Mouse (Mus musculus): ENCODE measurements around the gene Dcaf4. TPM values are rescaled to one million over a fixed set of nuclear protein-coding genes. Genes with fewer than 3 reads are reported as not detected.

Gene Dcaf4
- polyA plus RNA-seq, 1 experiment from 2014 or later: 23.8 TPM

DNA sequence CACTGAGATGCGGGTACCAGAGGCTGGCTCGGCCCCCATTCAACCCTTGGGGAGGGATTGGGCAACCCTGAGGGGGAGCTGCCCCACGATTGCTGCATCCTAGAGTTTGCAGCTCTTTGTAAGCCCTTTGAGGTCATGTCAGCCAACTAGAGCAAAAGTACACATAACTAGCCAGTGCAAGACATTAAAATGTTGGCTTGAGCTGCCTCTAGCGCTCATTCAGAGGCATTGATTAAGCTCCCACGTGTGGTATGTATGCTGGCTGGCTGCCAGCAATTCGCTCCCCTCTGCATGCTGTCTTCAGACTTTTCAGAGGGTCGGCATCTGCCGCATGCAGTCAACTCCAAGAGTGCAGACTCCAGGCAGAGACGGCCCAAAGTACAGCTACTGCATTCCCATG, 15.8 kb downstream of the Dcaf4 start:
- H3K9me3 ChIP-seq (replicated peaks; ENCODE audit: control insufficient read depth, low read length): no peaks in the 10 kb centered on the region
- H3K9ac ChIP-seq (ENCODE audit: low read depth, low read length): no peak overlapping the region
- H3K4me3 ChIP-seq (ENCODE audit: low read depth, low read length): no peak overlapping the region
- H3K27me3 ChIP-seq (ENCODE audit: control insufficient read depth, insufficient read depth, low read length): no peaks in the 10 kb centered on the region
- H3K36me3 ChIP-seq (ENCODE audit: control insufficient read depth, insufficient read depth, low read length): peaks cover 16% of the 10 kb centered on the region
- H3K4me1 ChIP-seq (ENCODE audit: control insufficient read depth, insufficient read depth, low read length): no peaks in the 10 kb centered on the region
- no peak for ATAC-seq (replicated peaks; ENCODE audit: insufficient number of reproducible peaks, low FRiP score, low TSS enrichment)
- no peak overlapping the region for H3K4me2 ChIP-seq
- 64% methylated on average over 9 of the region's 9 CpGs for WGBS (ENCODE audit: insufficient replicate concordance)
- H3K27ac ChIP-seq (ENCODE audit: low read depth, low read length): no peak overlapping the region

DNA sequence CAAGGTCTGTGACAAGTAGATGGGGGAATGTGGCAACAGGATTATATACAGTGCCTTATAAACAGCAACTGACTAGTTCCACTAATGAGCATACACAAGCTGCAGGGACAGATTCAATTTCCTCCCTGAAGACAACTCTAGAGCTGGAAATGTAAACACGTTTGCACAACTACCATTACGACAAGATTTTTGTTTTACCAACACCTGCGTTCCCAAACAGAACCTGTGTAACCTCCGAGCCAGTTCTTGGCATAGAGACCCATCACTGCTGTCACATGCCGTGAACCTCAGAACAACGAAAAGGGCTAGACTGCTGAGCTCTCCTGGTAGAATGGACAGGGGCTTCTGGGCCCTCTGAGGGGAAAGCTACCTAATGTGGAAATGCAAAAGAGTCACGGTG, 23.7 kb downstream of the Dcaf4 start:
- Histone ChIP-seq H3K9me3 (replicated peaks; ENCODE audit: control insufficient read depth, low read length) (no peaks in the 10 kb centered on the region), H3K4me2 (no peak overlapping the region), H3K27ac (ENCODE audit: low read depth, low read length) (no peak overlapping the region), H3K4me1 (ENCODE audit: control insufficient read depth, insufficient read depth, low read length) (no peaks in the 10 kb centered on the region), H3K36me3 (ENCODE audit: control insufficient read depth, insufficient read depth, low read length) (peaks cover 21% of the 10 kb centered on the region), H3K27me3 (ENCODE audit: control insufficient read depth, insufficient read depth, low read length) (no peaks in the 10 kb centered on the region), H3K4me3 (ENCODE audit: low read depth, low read length) (no peak overlapping the region), H3K9ac (ENCODE audit: low read depth, low read length) (no peak overlapping the region)
- 84% methylated on average over 7 of the region's 7 CpGs for WGBS (ENCODE audit: insufficient replicate concordance)
- no peak for ATAC-seq (replicated peaks; ENCODE audit: insufficient number of reproducible peaks, low FRiP score, low TSS enrichment)

DNA sequence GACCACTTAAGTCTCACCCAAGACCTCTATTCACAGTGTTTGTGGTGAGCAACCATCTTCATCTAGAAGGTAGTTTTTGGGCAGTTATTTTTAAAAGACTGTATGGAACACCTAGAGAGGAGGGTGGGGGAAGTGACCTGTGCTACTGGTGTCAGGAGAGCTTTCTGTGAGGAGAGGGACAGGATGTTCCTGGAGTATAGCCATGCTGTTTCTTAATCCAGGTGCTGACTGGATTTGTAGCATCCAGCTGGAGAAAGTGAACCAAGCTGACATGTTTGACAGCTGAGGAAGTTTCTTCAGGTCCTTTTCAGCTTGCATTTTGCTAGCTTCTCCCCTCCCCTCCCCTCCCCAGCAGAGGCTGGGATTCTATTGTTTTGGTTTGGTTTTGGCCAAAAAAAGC, 24.5 kb downstream of the Dcaf4 start:
- no peak overlapping the region for H3K4me3 ChIP-seq (ENCODE audit: low read depth, low read length)
- H3K9me3 ChIP-seq (replicated peaks; ENCODE audit: control insufficient read depth, low read length): no peaks in the 10 kb centered on the region
- H3K9ac ChIP-seq (ENCODE audit: low read depth, low read length): no peak overlapping the region
- H3K4me1 ChIP-seq (ENCODE audit: control insufficient read depth, insufficient read depth, low read length): no peaks in the 10 kb centered on the region
- ATAC-seq (replicated peaks; ENCODE audit: insufficient number of reproducible peaks, low FRiP score, low TSS enrichment): no peak
- H3K27me3 ChIP-seq (ENCODE audit: control insufficient read depth, insufficient read depth, low read length): no peaks in the 10 kb centered on the region
- H3K36me3 ChIP-seq (ENCODE audit: control insufficient read depth, insufficient read depth, low read length): peaks cover 23% of the 10 kb centered on the region
- no peak overlapping the region for H3K27ac ChIP-seq (ENCODE audit: low read depth, low read length)
- H3K4me2 ChIP-seq: no peak overlapping the region

DNA sequence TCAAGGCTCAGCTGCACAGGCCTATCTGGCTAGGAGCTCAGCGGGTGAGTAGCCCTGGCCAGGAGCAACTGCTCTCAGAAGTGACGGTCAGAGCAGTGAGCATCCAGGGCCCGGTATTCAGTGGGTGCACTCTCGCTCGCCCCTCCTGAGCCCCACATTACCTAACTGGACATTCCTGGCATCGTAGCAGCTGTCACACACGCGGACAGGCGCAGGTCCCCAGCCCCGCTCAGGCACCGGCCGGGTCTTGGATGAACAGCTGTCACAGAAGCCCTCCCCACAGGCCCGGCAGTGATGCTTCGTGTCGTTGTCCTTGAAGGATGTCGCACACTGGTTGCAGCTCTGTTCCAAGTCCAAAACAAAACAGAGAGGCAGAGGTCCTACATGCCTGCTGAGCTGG, 31.0 kb downstream of the Dcaf4 start:
- WGBS (ENCODE audit: insufficient replicate concordance): 86% methylated on average over 16 of the region's 16 CpGs

DNA sequence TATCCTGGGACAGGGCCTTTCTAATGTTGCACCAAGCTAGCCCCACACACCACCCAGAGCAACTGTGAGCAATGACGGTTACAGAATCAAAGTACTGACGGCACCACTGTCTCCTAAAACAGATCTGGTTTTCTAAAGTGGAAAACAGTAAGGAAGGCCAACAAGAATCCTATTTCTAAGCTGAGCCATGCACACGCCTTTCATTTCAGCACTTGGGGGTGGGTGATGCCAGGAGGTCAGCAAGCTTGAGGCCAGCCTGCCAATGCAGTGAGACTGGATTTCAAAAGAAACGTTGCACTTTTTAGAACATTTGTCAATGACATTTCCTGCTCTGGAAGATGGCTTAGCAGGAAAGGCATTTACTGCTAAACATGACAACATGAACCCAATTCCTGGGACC, 33.5 kb downstream of the Dcaf4 start:
- 77% methylated on average over 4 of the region's 4 CpGs for WGBS (ENCODE audit: insufficient replicate concordance)
- H3K9me3 ChIP-seq (replicated peaks; ENCODE audit: control insufficient read depth, low read length): no peaks in the 10 kb centered on the region
- no peak overlapping the region for H3K4me3 ChIP-seq (ENCODE audit: low read depth, low read length)
- H3K36me3 ChIP-seq (ENCODE audit: control insufficient read depth, insufficient read depth, low read length): peaks cover 37% of the 10 kb centered on the region
- H3K27ac ChIP-seq (ENCODE audit: low read depth, low read length): no peak overlapping the region
- H3K4me2 ChIP-seq: no peak overlapping the region
- no peaks in the 10 kb centered on the region for H3K4me1 ChIP-seq (ENCODE audit: control insufficient read depth, insufficient read depth, low read length)
- no peak for ATAC-seq (replicated peaks; ENCODE audit: insufficient number of reproducible peaks, low FRiP score, low TSS enrichment)
- H3K27me3 ChIP-seq (ENCODE audit: control insufficient read depth, insufficient read depth, low read length): no peaks in the 10 kb centered on the region
- no peak overlapping the region for H3K9ac ChIP-seq (ENCODE audit: low read depth, low read length)

More for the DNA sequence above, 31.0 kb downstream of the Dcaf4 start:
- Histone ChIP-seq H3K4me3 (ENCODE audit: low read depth, low read length) (no peak overlapping the region), H3K27ac (ENCODE audit: low read depth, low read length) (no peak overlapping the region), H3K27me3 (ENCODE audit: control insufficient read depth, insufficient read depth, low read length) (no peaks in the 10 kb centered on the region), H3K4me2 (no peak overlapping the region), H3K36me3 (ENCODE audit: control insufficient read depth, insufficient read depth, low read length) (peaks cover 32% of the 10 kb centered on the region), H3K9ac (ENCODE audit: low read depth, low read length) (no peak overlapping the region), H3K4me1 (ENCODE audit: control insufficient read depth, insufficient read depth, low read length) (no peaks in the 10 kb centered on the region), H3K9me3 (replicated peaks; ENCODE audit: control insufficient read depth, low read length) (no peaks in the 10 kb centered on the region)
- no peak for ATAC-seq (replicated peaks; ENCODE audit: insufficient number of reproducible peaks, low FRiP score, low TSS enrichment)

DNA sequence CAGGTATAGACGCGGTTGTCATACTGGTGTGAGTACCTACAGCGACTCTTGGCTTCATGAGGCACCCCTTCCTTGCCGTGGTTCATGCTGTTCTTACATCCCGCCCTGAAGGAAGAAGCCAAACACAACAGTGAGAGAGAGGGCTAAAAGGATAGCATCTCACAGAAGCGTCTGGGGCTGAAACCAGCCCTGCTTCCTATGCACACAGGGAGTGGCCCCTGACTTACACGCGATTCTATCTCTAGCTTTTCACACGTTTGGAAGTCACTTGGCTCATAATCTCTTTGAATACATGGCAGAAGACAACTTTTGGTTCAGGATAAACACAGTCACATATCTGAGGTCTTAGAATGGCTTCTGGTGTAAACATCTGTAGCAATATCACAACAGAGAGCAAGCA, 35.3 kb downstream of the Dcaf4 start:
- 62% methylated on average over 9 of the region's 9 CpGs for WGBS (ENCODE audit: insufficient replicate concordance)
- Histone ChIP-seq H3K4me2 (no peak overlapping the region), H3K36me3 (ENCODE audit: control insufficient read depth, insufficient read depth, low read length) (peaks cover 32% of the 10 kb centered on the region), H3K4me1 (ENCODE audit: control insufficient read depth, insufficient read depth, low read length) (no peaks in the 10 kb centered on the region), H3K9ac (ENCODE audit: low read depth, low read length) (no peak overlapping the region), H3K27me3 (ENCODE audit: control insufficient read depth, insufficient read depth, low read length) (no peaks in the 10 kb centered on the region), H3K27ac (ENCODE audit: low read depth, low read length) (no peak overlapping the region), H3K9me3 (replicated peaks; ENCODE audit: control insufficient read depth, low read length) (no peaks in the 10 kb centered on the region), H3K4me3 (ENCODE audit: low read depth, low read length) (no peak overlapping the region)
- ATAC-seq (replicated peaks; ENCODE audit: insufficient number of reproducible peaks, low FRiP score, low TSS enrichment): no peak

DNA sequence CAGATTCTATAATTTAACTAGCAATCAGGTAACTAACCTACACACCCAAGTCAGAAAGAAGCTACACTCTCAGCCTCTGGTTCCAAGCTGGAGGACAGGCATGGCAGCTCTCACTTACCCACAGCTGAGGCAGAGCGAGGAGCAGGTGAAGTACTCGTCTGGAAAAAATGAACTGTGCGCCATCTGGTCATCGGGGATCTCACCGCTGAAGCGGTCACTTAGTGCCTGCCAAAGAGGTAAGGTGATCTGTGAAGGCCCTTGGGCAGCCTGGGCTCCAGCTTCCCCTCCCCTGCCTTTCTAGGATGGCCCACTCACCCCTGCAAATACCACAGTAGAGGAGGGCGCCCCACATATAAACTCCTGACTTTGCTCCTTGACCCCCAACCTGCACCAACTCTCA, 38.2 kb downstream of the Dcaf4 start:
- no peak overlapping the region for H3K4me3 ChIP-seq (ENCODE audit: low read depth, low read length)
- peaks cover 16% of the 10 kb centered on the region for H3K36me3 ChIP-seq (ENCODE audit: control insufficient read depth, insufficient read depth, low read length)
- H3K4me1 ChIP-seq (ENCODE audit: control insufficient read depth, insufficient read depth, low read length): 0 out of 2 replicates have a peak, but pooled peaks cover 2% of the 10 kb centered on the region
- no peak overlapping the region for H3K4me2 ChIP-seq
- WGBS (ENCODE audit: insufficient replicate concordance): 92% methylated on average over 7 of the region's 7 CpGs
- no peak overlapping the region for H3K9ac ChIP-seq (ENCODE audit: low read depth, low read length)
- no peaks in the 10 kb centered on the region for H3K9me3 ChIP-seq (replicated peaks; ENCODE audit: control insufficient read depth, low read length)
- H3K27ac ChIP-seq (ENCODE audit: low read depth, low read length): no peak overlapping the region
- H3K27me3 ChIP-seq (ENCODE audit: control insufficient read depth, insufficient read depth, low read length): no peaks in the 10 kb centered on the region
- ATAC-seq (replicated peaks; ENCODE audit: insufficient number of reproducible peaks, low FRiP score, low TSS enrichment): no peak

DNA sequence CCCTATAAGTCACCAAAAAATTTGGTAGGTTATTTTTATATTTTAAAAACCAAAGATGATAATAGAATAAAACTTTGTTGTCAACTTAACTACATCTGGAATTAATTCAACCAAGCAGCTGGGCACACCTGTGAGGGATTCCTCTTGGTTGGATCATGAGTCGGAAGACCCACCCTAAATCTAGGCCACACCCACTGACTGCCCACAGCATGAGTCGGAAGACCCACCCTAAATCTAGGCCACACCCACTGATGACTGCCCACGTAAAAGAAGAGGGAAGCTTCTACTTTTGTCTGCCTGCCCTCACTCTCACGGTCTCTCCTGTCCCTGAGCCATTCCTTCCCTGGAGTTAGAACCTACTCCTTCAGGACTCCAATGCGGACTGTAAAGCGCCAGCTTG, 39.9 kb downstream of the Dcaf4 start:
- H3K4me1 ChIP-seq (ENCODE audit: control insufficient read depth, insufficient read depth, low read length): 0 out of 2 replicates have a peak, but pooled peaks cover 2% of the 10 kb centered on the region
- WGBS (ENCODE audit: insufficient replicate concordance): 70% methylated on average over 6 of the region's 6 CpGs
- H3K36me3 ChIP-seq (ENCODE audit: control insufficient read depth, insufficient read depth, low read length): peaks cover 18% of the 10 kb centered on the region

DNA sequence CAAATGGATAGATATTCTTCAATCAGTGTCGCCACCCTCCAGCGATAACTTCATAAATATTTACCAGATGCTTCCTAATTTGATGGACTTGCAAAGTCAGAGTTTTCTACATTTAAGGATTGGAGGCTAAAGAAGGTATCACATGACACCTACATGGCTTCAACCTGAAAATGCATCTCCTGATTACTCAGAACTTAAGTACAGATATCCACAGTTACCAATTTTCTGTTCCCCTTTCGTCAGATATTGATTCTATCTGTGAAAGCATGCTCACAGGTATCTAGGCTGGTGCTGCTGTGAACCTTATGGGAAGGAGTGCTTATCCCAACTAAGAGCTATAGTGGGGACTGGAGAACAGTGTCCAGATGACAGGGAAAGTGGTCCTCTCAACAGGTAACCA, 42.3 kb downstream of the Dcaf4 start:
- WGBS (ENCODE audit: insufficient replicate concordance): 94% methylated on average over 3 of the region's 3 CpGs
- peaks cover 13% of the 10 kb centered on the region; the same call in 1 of the 2 replicates for H3K36me3 ChIP-seq (ENCODE audit: control insufficient read depth, insufficient read depth, low read length)
- ATAC-seq (replicated peaks; ENCODE audit: insufficient number of reproducible peaks, low FRiP score, low TSS enrichment): no peak

More for the DNA sequence above, 39.9 kb downstream of the Dcaf4 start:
- no peak for ATAC-seq (replicated peaks; ENCODE audit: insufficient number of reproducible peaks, low FRiP score, low TSS enrichment)
- Histone ChIP-seq H3K4me3 (ENCODE audit: low read depth, low read length) (no peak overlapping the region), H3K9me3 (replicated peaks; ENCODE audit: control insufficient read depth, low read length) (no peaks in the 10 kb centered on the region), H3K27ac (ENCODE audit: low read depth, low read length) (no peak overlapping the region), H3K27me3 (ENCODE audit: control insufficient read depth, insufficient read depth, low read length) (no peaks in the 10 kb centered on the region), H3K9ac (ENCODE audit: low read depth, low read length) (no peak overlapping the region), H3K4me2 (no peak overlapping the region)

More for the DNA sequence above, 42.3 kb downstream of the Dcaf4 start:
- H3K4me2 ChIP-seq: no peak overlapping the region
- H3K4me3 ChIP-seq (ENCODE audit: low read depth, low read length): no peak overlapping the region
- no peaks in the 10 kb centered on the region for H3K9me3 ChIP-seq (replicated peaks; ENCODE audit: control insufficient read depth, low read length)
- H3K4me1 ChIP-seq (ENCODE audit: control insufficient read depth, insufficient read depth, low read length): 0 out of 2 replicates have a peak, but pooled peaks cover 2% of the 10 kb centered on the region
- H3K27me3 ChIP-seq (ENCODE audit: control insufficient read depth, insufficient read depth, low read length): no peaks in the 10 kb centered on the region
- H3K9ac ChIP-seq (ENCODE audit: low read depth, low read length): no peak overlapping the region
- H3K27ac ChIP-seq (ENCODE audit: low read depth, low read length): no peak overlapping the region
